ENCODE assay signal across 17 mouse cellular contexts in genomic region chr10:100700281-100701205, GRCm38 (mm10).
DNase-seq lines count a peak whose midpoint lies in the region; ATAC-seq and TF ChIP-seq lines count a peak whose summit lies in the region.
"Had no signal": no experiment of that assay in that cellular context is flagged by ENCODE, and none has a peak within 500 bp of the region (broad histone marks: within the 10 kb centered on the region; RNA-seq: fewer than 3 reads in every experiment).

No protein-coding gene starts in this region.

- intact Hi-C loops in left cerebral cortex, postnatal 4 days (cut with DNase I), result no loop called here

- 82% methylated on average over 10 of the region's 10 CpGs for WGBS in forebrain, embryonic 16.5 days
- 86% methylated on average over 10 of the region's 10 CpGs for WGBS in forebrain, embryonic 11.5 days

- no peaks in the 10 kb centered on the region for H3K27me3 ChIP-seq in forebrain, embryonic 16.5 days (replicated peaks; ENCODE audit: control insufficient read depth, insufficient read depth, low read length)
- no peaks in the 10 kb centered on the region for H3K27me3 ChIP-seq in forebrain, embryonic 11.5 days (ENCODE audit: control insufficient read depth, insufficient read depth, low read length)
- H3K27me3 ChIP-seq: limb, embryonic 12.5 days had no signal

- no peaks in the 10 kb centered on the region for H3K9me3 ChIP-seq in forebrain, embryonic 16.5 days (ENCODE audit: control insufficient read depth, low read length)
- H3K9me3 ChIP-seq in forebrain, embryonic 11.5 days (ENCODE audit: control insufficient read depth, low read length), result no peaks in the 10 kb centered on the region
- H3K9me3 ChIP-seq: limb, embryonic 12.5 days had no signal

- H3K4me3 ChIP-seq in forebrain, embryonic 16.5 days (replicated peaks; ENCODE audit: low read length), result no peak overlapping the region
- no peak overlapping the region for H3K4me3 ChIP-seq in forebrain, embryonic 11.5 days (ENCODE audit: low read depth, low read length)
- H3K4me3 ChIP-seq: limb, embryonic 12.5 days; myocyte had no signal

- H3K36me3 ChIP-seq in forebrain, embryonic 16.5 days (ENCODE audit: control insufficient read depth, insufficient read depth), result no peaks in the 10 kb centered on the region
- H3K36me3 ChIP-seq in forebrain, embryonic 11.5 days (ENCODE audit: control insufficient read depth, insufficient read depth, low read length), result no peaks in the 10 kb centered on the region
- H3K36me3 ChIP-seq: limb, embryonic 12.5 days had no signal

- no peak for TF ChIP-seq POLR2A in brain, embryonic 14.5 days (IDR thresholded peaks at IDR 0.05; ENCODE audit: borderline replicate concordance, extremely low read depth, insufficient read depth, insufficient read length, poor library complexity, severe bottlenecking)

- H3K4me2 ChIP-seq in forebrain, embryonic 16.5 days (ENCODE audit: low read length), result no peak overlapping the region
- no peak overlapping the region for H3K4me2 ChIP-seq in forebrain, embryonic 11.5 days (ENCODE audit: low read depth, low read length, severe bottlenecking)
- H3K4me2 ChIP-seq: limb, embryonic 12.5 days; midbrain, embryonic 11.5 days had no signal

- H3K9ac ChIP-seq in forebrain, embryonic 16.5 days (replicated peaks; ENCODE audit: low read depth, low read length), result no peak overlapping the region
- H3K9ac ChIP-seq in forebrain, embryonic 11.5 days (ENCODE audit: low read length), result no peak overlapping the region
- H3K9ac ChIP-seq: limb, embryonic 12.5 days; liver, postnatal 0 days had no signal

- peak; percentile 58 for ATAC-seq in forebrain, embryonic 16.5 days
- ATAC-seq in forebrain, embryonic 11.5 days (replicated peaks; ENCODE audit: low FRiP score), result no peak
- ATAC-seq: hindbrain, embryonic 16.5 days; liver, postnatal 0 days had no signal

- TF ChIP-seq CTCF in brain, embryonic 14.5 days (IDR thresholded peaks at IDR 0.05; ENCODE audit: borderline replicate concordance, extremely low read depth, insufficient read depth, insufficient read length), result no peak

- no peak for DNase-seq in forebrain, embryonic 11.5 days (ENCODE audit: low spot score)
- DNase-seq in left cerebral cortex, postnatal 4 days, result peak; percentile 28
- no peak for DNase-seq in left cerebral cortex, adult 11 months (ENCODE audit: low spot score)
- peak; percentile 42 for DNase-seq in brain, embryonic 14.5 days (ENCODE audit: low read depth)
- DNase-seq in layer of hippocampus, adult 9-10 months (ENCODE audit: low spot score), result peak; percentile 24
- no peak for DNase-seq in urinary bladder, postnatal 14 days (ENCODE audit: low spot score)
- DNase-seq in c-Kit-positive CD71-positive TER-119-positive erythroid progenitor cells, embryonic 14.5 days (ENCODE audit: low spot score), result no peak
- DNase-seq: cerebellum, adult 9-10 months; heart, adult 11 months; kidney, adult 8-10 months; liver, postnatal 0 days; thymus, adult 2 months had no signal

- H3K4me1 ChIP-seq in forebrain, embryonic 16.5 days (replicated peaks; ENCODE audit: control insufficient read depth, insufficient read depth, low read length), result no peaks in the 10 kb centered on the region
- H3K4me1 ChIP-seq in forebrain, embryonic 11.5 days (replicated peaks; ENCODE audit: control insufficient read depth, insufficient read depth, low read length), result no peaks in the 10 kb centered on the region
- H3K4me1 ChIP-seq: limb, embryonic 12.5 days had no signal

- H3K27ac ChIP-seq in forebrain, embryonic 16.5 days (ENCODE audit: low read length), result no peak overlapping the region
- H3K27ac ChIP-seq in forebrain, embryonic 11.5 days (ENCODE audit: low read depth, low read length), result no peak overlapping the region
- H3K27ac ChIP-seq: limb, embryonic 12.5 days had no signal

Comparison
In these comparisons a context has a peak if more than half of its experiments do, and no peak if none do; other contexts are left out.
1. DNase-seq: peak in left cerebral cortex, postnatal 4 days (single experiment), brain, embryonic 14.5 days (single experiment) and layer of hippocampus, adult 9-10 months (single experiment); none in forebrain, embryonic 11.5 days (single experiment), left cerebral cortex, adult 11 months (single experiment), urinary bladder, postnatal 14 days (single experiment) and c-Kit-positive CD71-positive TER-119-positive erythroid progenitor cells, embryonic 14.5 days (single experiment).